Mouse (Mus musculus): Measurements from ENCODE around the gene Fmn2. TPM values are rescaled to one million over a fixed set of nuclear protein-coding genes. Genes with fewer than 3 reads are reported as not detected.

The Fmn2 gene
- polyA plus RNA-seq, 1 experiment from 2014 or later = 8.3 TPM

DNA sequence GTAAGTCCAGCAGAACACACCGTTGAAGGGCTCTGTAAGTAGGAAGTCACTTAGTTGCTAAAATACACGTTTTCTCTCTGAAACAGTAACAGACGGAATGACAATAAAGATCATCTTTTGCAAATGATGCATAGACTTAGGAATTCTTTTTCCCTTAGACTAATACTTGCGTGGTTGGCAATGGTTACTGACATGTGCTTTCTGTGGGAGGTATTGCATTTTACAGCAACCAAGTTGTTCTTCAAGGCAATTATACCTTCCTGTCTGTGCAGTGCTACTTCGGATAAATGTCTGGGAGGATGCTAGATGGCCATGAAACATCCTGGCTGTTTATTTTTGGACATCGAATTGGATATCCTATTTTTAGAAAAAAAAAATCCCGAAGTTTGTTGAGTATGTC lies 11.8 kb downstream of the Fmn2 start:
- WGBS = 89% methylated on average over 7 of the region's 7 CpGs
- H3K27ac ChIP-seq (replicated peaks) = no peak overlapping the region
- no peak for ATAC-seq (ENCODE audit: low FRiP score)

DNA sequence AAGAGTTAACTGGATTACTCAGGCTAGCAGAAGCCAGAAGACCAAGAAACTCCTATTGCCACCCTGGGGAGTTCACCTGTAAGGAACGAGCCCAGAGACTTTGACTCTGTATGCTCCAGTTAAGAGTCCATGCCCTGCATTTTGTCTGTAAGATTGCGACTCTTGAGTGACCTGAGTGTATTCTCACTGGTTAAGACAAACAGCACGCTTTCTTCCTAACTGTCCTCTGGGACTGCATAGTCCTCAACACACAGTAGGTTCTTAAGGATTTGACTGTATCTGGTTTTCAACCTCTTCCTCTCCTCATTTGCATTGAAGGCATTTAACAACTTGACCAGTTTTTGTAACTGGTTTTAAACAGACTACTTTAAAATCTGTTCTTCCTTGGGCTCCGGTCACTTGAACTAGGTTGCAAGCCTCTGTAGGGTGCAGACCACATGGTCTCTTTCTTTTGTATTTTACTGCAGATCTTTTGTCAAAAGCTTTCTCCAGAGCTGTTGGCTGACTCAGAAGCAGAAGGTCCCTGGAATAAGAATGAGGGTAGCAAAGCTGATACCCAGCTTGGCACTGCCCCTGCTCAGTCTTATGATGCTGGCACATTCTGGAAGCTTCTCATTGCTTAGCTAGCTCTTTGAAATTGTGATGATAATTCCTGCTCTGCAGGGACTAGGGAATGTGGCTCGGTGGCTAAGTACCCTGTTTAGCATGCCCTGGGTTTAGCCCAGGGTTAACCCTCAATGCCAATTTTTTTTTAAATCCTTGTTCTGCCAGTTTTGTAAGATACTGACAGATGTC lies 20.5 kb downstream of the Fmn2 start:
- no peak overlapping the region for H3K4me2 ChIP-seq
- no peaks in the 10 kb centered on the region for H3K9me3 ChIP-seq (replicated peaks)
- H3K4me3 ChIP-seq (replicated peaks) = no peak overlapping the region
- H3K27me3 ChIP-seq (replicated peaks) = no peaks in the 10 kb centered on the region
- H3K4me1 ChIP-seq = peaks cover 10% of the 10 kb centered on the region; the same call in 1 of the 2 replicates
- no peak overlapping the region for H3K9ac ChIP-seq (replicated peaks)
- ATAC-seq (ENCODE audit: low FRiP score) = peak; percentile 33
- H3K27ac ChIP-seq (replicated peaks) = peak overlapping the region; percentile 37; the same call in 1 of the 2 replicates
- WGBS = 61% methylated on average over 5 of the region's 5 CpGs
- no peaks in the 10 kb centered on the region for H3K36me3 ChIP-seq

More for the DNA sequence above, 11.8 kb downstream of the Fmn2 start:
- Histone ChIP-seq H3K9ac (replicated peaks) (no peak overlapping the region), H3K4me2 (no peak overlapping the region), H3K9me3 (replicated peaks) (no peaks in the 10 kb centered on the region), H3K36me3 (0 out of 2 replicates have a peak, but pooled peaks cover 3% of the 10 kb centered on the region), H3K4me3 (replicated peaks) (no peak overlapping the region), H3K27me3 (replicated peaks) (no peaks in the 10 kb centered on the region), H3K4me1 (peaks cover 16% of the 10 kb centered on the region)

DNA sequence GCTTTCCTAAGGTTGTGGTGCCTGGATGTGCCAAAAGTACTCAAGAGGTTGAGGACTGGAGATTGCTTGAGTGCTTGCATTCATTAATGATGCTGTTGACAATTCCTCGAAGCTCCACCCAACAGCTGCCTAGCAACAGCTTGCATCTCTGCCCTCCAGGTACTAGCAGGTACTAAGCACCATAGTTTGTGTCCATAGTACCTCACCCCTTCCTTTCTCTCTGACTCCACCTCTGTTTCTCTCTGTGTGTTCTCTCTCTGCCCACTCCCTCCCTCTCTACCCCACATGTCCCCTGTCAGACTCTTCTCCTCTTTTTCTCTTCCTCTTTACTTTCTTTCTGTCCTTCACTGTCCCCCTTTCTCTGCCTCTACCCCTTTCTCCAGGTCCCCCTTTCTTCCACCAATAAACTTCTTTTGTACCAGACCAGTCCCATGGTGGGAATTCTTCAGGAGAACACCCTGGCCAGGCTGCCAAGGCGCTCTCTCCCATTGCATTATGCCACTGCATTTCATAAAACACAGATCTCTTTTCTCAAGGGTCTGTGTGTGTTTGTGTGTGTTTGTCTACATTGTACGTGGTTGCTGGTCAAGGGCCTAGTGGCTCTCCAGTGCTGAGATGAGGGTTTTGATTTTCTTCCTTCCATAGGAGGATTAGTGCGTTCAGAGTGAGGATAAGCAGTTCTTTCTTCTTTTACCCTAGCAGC lies 21.3 kb downstream of the Fmn2 start:
- H3K27me3 ChIP-seq (replicated peaks) = no peaks in the 10 kb centered on the region
- H3K9ac ChIP-seq (replicated peaks) = no peak overlapping the region
- ATAC-seq (ENCODE audit: low FRiP score) = 0 out of 2 replicates have a peak, but pooled peaks have one; percentile 32
- no peaks in the 10 kb centered on the region for H3K36me3 ChIP-seq
- 65% methylated on average over 4 of the region's 4 CpGs for WGBS
- no peak overlapping the region for H3K4me3 ChIP-seq (replicated peaks)
- peaks cover 10% of the 10 kb centered on the region; the same call in 1 of the 2 replicates for H3K4me1 ChIP-seq
- H3K9me3 ChIP-seq (replicated peaks) = no peaks in the 10 kb centered on the region
- H3K27ac ChIP-seq (replicated peaks) = peak overlapping the region; percentile 37; the same call in 1 of the 2 replicates
- H3K4me2 ChIP-seq = no peak overlapping the region

DNA sequence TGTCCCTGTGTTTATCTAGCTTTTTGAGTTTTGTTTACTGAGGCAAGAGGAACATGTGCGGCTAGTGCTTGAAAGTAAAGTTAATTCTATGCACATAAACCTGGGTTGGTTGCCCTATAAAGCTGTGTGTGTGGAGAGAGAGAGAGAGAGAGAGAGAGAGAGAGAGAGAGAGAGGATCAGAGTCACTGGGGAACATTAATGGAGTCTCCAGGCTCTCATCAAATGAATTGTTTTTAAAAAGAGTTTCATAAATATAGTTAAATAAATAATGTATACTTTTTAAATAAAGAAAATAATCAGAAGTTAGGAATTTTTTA lies 21.8 kb downstream of the Fmn2 start:
- H3K4me3 ChIP-seq (replicated peaks) = no peak overlapping the region
- 0 out of 2 replicates have a peak overlapping the region, but pooled peaks have one; percentile 37 for H3K27ac ChIP-seq (replicated peaks)
- H3K4me2 ChIP-seq = no peak overlapping the region
- no peak overlapping the region for H3K9ac ChIP-seq (replicated peaks)
- no peak for ATAC-seq (ENCODE audit: low FRiP score)
- 42% methylated on average over 1 of the region's 1 CpGs for WGBS
- peaks cover 10% of the 10 kb centered on the region; the same call in 1 of the 2 replicates for H3K4me1 ChIP-seq
- no peaks in the 10 kb centered on the region for H3K27me3 ChIP-seq (replicated peaks)
- H3K9me3 ChIP-seq (replicated peaks) = no peaks in the 10 kb centered on the region
- no peaks in the 10 kb centered on the region for H3K36me3 ChIP-seq

DNA sequence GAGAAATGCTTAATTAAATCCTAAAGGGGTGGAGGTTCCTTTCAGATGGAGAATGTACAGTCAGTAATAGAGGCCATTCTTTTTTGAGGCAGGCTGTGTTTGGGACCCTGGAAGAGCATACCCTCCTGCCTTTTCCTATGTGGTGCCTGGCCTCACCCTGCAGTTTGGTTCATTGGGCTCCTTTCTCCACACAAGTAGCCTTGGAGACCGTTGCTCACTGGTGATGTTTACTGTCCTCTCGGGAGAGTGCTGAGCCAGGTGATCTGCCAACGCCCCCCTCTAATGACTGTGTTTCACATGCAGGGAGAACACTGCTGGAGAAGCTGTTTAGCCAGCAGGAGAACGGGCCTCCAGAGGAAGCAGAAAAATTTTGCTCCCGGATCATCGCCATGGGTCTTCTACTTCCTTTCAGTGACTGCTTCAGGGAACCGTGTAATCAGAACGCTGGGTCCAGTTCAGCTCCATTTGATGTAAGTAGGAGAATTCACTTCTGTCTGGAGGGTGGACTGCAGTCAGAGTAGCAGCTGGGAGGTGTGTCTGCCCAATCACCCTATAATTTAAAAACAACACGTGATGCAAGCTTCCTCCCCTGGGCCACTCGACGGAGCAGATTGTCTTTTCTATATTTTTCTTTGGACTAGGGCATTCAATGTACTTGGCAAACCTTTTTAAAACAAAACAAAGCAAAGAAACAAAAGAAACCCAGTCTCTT lies 35.3 kb downstream of the Fmn2 start:
- peak overlapping the region; percentile 23; the same call in 1 of the 2 replicates for H3K4me2 ChIP-seq
- ATAC-seq (ENCODE audit: low FRiP score) = peak; percentile 68
- peak overlapping the region; percentile 76 for H3K27ac ChIP-seq (replicated peaks)
- no peaks in the 10 kb centered on the region for H3K9me3 ChIP-seq (replicated peaks)
- no peak overlapping the region for H3K4me3 ChIP-seq (replicated peaks)
- no peaks in the 10 kb centered on the region for H3K27me3 ChIP-seq (replicated peaks)
- no peaks in the 10 kb centered on the region for H3K36me3 ChIP-seq
- 9% methylated on average over 11 of the region's 11 CpGs for WGBS
- H3K4me1 ChIP-seq = peaks cover 16% of the 10 kb centered on the region
- no peak overlapping the region for H3K9ac ChIP-seq (replicated peaks)

DNA sequence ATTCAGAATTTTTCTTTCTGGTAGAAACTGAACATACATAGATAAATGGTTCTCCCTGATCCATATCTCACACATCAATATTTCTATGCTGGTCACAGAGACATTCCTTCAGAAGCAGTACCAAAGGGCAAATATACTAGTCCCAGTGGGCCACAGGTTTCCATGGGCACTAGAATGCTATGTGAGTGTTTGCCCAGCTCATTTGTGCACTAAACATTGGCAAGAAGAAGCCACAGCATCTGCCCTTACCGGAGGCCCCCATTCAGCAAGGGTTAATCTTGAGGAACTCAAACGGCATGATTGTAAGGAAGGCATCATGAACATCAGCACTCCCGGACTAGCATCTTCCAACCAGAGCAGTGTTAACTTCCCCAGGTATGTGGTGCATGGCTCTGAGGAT lies 35.9 kb downstream of the Fmn2 start:
- H3K4me1 ChIP-seq = peaks cover 16% of the 10 kb centered on the region
- no peak overlapping the region for H3K9ac ChIP-seq (replicated peaks)
- no peaks in the 10 kb centered on the region for H3K9me3 ChIP-seq (replicated peaks)
- 56% methylated on average over 3 of the region's 3 CpGs for WGBS
- no peak overlapping the region for H3K4me3 ChIP-seq (replicated peaks)
- peak overlapping the region; percentile 23; the same call in 1 of the 2 replicates for H3K4me2 ChIP-seq
- no peaks in the 10 kb centered on the region for H3K27me3 ChIP-seq (replicated peaks)
- H3K27ac ChIP-seq (replicated peaks) = peak overlapping the region; percentile 76; the same call in 1 of the 2 replicates
- no peak for ATAC-seq (ENCODE audit: low FRiP score)
- no peaks in the 10 kb centered on the region for H3K36me3 ChIP-seq

DNA sequence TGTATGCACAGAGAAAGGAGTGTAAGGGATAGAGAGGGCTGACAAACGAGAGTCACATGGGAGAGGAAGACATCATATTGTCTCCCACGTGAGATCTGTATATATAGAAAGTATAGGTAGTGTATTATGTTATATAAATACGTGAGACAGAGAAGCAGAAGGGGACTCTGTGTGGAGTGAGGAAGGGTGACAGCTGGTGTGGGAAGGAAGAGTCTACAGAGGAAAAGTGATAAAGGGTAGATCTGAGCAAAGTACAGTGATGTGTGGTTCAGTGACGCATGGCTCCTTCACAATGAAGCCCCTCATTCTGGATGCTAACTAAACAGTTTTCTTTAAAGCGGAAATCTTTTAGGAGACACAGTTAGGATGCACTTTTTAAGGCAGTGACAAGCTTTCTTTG lies 46.7 kb downstream of the Fmn2 start:
- no peak overlapping the region for H3K9ac ChIP-seq (replicated peaks)
- no peaks in the 10 kb centered on the region for H3K36me3 ChIP-seq
- no peak for ATAC-seq (ENCODE audit: low FRiP score)
- H3K27me3 ChIP-seq (replicated peaks) = no peaks in the 10 kb centered on the region
- no peaks in the 10 kb centered on the region for H3K9me3 ChIP-seq (replicated peaks)
- no peak overlapping the region for H3K4me3 ChIP-seq (replicated peaks)
- 70% methylated on average over 5 of the region's 5 CpGs for WGBS
- no peak overlapping the region for H3K4me2 ChIP-seq
- H3K27ac ChIP-seq (replicated peaks) = no peak overlapping the region
- 0 out of 2 replicates have a peak, but pooled peaks cover 6% of the 10 kb centered on the region for H3K4me1 ChIP-seq

DNA sequence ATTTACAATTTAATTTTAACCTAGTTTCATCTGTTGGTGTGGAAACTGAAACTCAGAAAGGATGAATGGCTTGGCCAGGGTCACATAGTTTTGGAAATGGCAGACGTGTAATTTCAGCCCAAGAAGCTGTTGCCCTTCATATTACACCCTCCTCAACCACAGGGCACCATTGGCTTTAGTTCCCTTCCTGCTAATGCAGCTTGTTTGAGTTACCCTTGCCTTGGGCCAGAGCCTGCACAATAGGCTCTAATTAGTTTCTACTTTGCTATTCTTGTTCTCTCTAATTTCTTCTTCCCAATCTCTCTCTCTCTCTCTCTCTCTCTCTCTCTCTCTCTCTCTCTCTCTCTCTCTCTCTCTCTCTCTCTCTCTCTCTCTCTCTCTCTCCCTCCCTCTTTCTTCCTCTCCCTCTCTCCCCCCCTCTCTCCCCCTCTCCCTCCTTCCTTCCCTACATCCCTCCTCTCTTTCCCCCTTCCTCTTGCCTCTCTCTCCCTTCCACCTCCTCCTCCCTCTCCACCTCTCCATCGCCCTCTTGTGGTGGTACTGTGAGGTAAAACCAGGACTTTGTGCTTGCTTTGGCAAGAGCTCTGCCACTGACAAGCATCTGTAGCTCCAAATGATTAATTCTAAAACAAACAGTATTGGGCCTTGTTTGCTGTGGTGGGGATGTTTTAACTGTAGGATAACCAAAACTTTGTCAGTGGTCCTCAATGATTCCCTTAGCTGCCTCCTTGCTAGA lies 51.8 kb downstream of the Fmn2 start:
- no peak overlapping the region for H3K27ac ChIP-seq (replicated peaks)
- no peak for ATAC-seq (ENCODE audit: low FRiP score)
- H3K4me1 ChIP-seq = peaks cover 16% of the 10 kb centered on the region
- H3K36me3 ChIP-seq = no peaks in the 10 kb centered on the region
- no peak overlapping the region for H3K9ac ChIP-seq (replicated peaks)
- 31% methylated on average over 2 of the region's 2 CpGs for WGBS
- no peaks in the 10 kb centered on the region for H3K27me3 ChIP-seq (replicated peaks)
- H3K4me2 ChIP-seq = no peak overlapping the region
- no peaks in the 10 kb centered on the region for H3K9me3 ChIP-seq (replicated peaks)
- H3K4me3 ChIP-seq (replicated peaks) = no peak overlapping the region

DNA sequence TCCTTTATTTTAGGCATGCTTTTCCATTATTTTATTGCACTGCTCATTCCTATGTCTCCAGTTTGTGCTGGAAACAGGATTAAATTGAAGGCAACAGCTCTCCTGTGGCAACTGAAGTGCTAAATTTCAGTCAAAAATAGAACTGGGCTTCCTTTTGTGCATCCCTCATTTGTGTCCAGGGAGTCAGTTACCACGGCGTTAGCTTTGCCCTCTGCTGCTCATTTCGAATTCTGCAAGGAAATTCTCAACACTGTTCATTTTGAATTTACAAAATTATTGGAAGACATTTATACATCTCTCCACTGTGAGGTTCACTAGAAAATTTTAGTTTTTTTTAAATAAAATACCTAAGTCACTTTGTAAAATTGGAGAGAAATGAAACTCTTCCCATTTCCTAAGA lies 53.8 kb downstream of the Fmn2 start:
- Histone ChIP-seq H3K4me1 (peaks cover 13% of the 10 kb centered on the region), H3K27ac (replicated peaks) (no peak overlapping the region), H3K27me3 (replicated peaks) (no peaks in the 10 kb centered on the region), H3K9ac (replicated peaks) (no peak overlapping the region), H3K4me3 (replicated peaks) (no peak overlapping the region), H3K4me2 (no peak overlapping the region), H3K36me3 (no peaks in the 10 kb centered on the region), H3K9me3 (replicated peaks) (no peaks in the 10 kb centered on the region)
- no peak for ATAC-seq (ENCODE audit: low FRiP score)
- WGBS = 41% methylated on average over 3 of the region's 3 CpGs

DNA sequence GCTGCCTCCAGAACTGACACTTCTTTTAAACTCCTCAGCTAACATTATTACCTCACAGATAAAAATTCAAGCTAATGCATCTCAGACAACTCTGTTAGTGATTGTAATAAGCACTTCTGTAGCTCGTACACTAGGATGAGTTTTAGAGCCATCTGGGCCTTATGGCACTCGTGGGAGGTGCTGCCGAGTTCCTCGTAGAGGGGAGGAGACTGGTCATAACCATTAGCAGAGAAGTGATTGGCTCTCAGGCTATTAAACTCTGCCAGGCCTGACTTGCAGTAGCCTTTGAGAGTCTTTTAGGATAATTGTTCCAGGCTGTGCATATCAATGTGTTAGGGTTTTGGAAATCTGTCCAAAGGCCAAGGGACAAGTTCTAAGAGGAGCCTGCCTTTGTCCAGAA lies 55.6 kb downstream of the Fmn2 start:
- WGBS = 24% methylated on average over 4 of the region's 4 CpGs
- H3K4me2 ChIP-seq = no peak overlapping the region
- ATAC-seq (ENCODE audit: low FRiP score) = peak; percentile 67; the same call in 1 of the 2 replicates

DNA sequence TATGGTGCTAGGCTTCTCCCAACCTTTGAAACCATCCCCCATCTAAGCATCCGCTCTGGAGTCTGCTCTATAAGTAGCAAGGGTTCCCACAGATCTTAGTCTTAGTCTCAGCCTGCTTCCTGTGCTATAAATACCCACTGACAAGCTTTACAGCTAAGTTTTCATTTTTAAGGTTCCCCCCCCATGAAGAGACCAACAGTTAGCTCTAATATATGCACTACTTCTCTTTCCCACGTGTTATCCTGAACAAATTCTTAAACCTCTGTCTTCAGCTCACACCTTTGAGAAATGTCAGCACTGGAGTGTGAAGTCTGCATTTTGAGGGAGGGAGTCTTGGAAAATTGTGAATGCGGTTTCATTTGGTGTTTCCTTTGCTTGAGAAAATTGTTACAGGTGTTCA lies 56.2 kb downstream of the Fmn2 start:
- no peak for ATAC-seq (ENCODE audit: low FRiP score)
- Histone ChIP-seq H3K9ac (replicated peaks) (no peak overlapping the region), H3K9me3 (replicated peaks) (no peaks in the 10 kb centered on the region), H3K27me3 (replicated peaks) (no peaks in the 10 kb centered on the region), H3K4me2 (no peak overlapping the region), H3K4me3 (replicated peaks) (no peak overlapping the region), H3K4me1 (peaks cover 10% of the 10 kb centered on the region), H3K27ac (replicated peaks) (no peak overlapping the region), H3K36me3 (no peaks in the 10 kb centered on the region)
- 83% methylated on average over 3 of the region's 3 CpGs for WGBS

More for the DNA sequence above, 55.6 kb downstream of the Fmn2 start:
- no peaks in the 10 kb centered on the region for H3K27me3 ChIP-seq (replicated peaks)
- no peaks in the 10 kb centered on the region for H3K36me3 ChIP-seq
- H3K4me1 ChIP-seq = peaks cover 10% of the 10 kb centered on the region
- H3K27ac ChIP-seq (replicated peaks) = no peak overlapping the region
- no peak overlapping the region for H3K9ac ChIP-seq (replicated peaks)
- H3K9me3 ChIP-seq (replicated peaks) = no peaks in the 10 kb centered on the region
- no peak overlapping the region for H3K4me3 ChIP-seq (replicated peaks)
